Mouse (Mus musculus) testis, postnatal 14 days (tissue): ENCODE data around the gene Ryr3.
"Not testable (repeated sequence)": the region's sequence is repeated elsewhere in the genome, so short reads cannot be mapped to it uniquely, and the experiment has no call there.

Experiments
- DNase-seq: peaks from one replicate; pipeline ENCODE4 v3.0.0; 2021; ENCODE audit warnings: low spot score

The Ryr3 gene

DNA sequence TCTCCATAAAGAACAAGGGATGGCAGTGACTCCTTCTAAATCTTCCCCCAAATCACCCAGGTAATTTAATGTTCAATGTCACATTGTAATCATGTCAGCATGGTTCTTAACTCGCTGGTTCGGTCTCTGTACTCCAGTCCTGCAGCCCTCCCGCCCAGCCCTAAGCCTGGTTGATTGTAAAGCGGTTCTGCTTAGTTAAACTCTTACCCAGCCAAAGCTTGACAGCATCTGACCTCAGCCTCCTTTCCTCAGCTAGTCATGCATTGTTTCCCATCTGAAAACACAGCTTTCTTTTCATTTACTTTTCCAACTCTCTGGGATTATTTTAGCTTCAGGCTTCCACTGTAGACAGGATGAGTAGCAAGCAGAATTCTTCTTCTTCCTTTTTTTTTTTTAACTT lies 121.7 kb downstream of the Ryr3 start:
- no peak for DNase-seq

DNA sequence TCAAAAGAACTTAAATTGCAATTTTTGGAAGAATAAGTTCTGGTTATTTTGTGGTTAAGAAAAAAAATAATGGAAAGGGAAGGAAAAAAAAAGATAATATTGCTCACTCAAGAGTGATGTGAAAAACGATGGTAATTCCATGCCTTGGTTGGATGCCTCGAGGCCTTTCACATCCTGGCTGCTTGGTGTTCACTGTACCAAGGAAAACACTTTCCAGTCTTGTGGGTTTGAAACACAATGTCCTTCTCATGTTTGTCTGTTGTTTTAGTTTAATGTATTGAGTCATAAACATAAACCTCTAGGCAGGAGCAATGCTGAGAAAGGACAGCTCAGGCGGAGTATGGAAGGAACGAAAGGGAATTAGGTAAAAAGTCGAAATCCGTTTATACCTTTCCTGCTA lies 122.8 kb downstream of the Ryr3 start:
- DNase-seq, result no peak

GRCm38 (mm10) chr2:113092756-113093155 lies 124.1 kb downstream of the Ryr3 start:
- no peak for DNase-seq

GRCm38 (mm10) chr2:113091316-113091715 lies 125.6 kb downstream of the Ryr3 start:
- not testable (repeated sequence) for DNase-seq

GRCm38 (mm10) chr2:113076396-113076795 lies 140.5 kb downstream of the Ryr3 start:
- DNase-seq, result no peak

DNA sequence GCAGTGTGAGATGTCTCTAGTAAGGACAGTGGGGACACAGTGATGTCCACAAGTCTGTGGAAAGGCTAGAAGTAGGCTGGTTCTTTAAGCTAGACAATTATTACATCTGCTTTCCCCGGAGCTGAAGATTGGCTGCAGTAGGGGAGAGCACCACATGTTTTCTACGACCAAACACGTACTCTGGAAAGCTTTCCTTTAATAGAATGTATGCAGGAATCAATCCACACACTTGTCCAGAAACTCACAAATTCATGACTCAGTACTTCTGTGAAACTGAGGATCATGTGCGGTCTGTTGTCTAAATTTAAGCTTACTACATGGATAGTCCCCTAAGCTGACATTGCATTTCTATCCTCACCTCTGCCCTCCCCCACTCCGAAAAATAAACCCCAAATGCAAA lies 157.5 kb downstream of the Ryr3 start:
- no peak for DNase-seq

DNA sequence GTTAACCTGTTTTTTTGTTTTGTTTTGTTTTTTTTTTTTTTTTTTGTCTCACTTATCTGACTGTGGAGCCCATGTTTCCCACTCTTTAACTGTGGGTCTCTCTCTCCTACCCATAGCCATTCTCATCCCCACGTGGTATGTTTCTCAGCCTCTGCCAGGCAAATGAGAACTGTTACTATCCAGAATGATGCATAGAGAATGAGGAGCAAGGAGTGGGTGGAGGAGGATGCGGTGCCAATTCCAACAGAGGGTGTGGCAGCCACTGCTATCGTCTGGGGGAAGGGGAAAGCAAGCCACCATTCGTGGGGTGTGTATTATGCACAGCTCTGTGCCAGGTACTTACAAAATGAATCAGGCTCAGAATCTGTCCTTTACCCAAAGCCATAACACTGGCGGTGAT lies 158.0 kb downstream of the Ryr3 start:
- no peak for DNase-seq

DNA sequence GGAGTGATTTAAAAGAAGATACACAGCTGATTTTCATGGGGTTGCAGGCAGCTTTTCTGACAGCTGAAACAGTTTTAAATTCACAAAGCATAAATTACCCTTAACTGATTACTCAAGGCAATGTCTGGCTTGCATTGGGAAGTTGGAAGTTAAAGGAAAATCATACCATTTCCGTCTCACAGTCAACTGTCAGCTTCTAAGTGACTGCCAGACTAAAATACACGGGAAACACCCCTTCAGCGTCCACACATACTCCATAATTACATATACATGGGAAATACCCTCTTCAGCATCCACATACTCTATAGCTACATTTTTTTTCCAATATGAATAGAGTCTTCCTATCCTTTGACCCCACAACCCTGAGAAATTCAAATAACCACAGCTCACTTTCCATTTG lies 158.8 kb downstream of the Ryr3 start:
- DNase-seq, result no peak

DNA sequence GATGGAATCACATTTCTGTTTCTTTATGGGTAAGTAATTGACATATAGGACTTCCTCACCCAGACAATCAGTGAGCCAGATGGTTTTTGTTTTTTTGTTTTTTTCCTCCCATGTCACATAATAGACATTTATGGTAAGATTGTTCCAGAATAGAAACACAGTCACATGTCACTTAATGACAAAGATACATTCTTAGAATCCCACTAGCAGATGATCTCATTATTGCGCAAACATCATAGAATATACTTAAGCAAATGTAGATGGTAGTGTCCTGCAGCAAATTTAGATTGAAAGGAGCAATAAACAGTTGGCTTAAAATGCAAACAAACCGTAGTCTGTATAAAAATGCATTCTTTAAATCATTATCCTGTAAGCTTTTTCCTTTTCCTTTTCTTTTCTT lies 161.3 kb downstream of the Ryr3 start:
- DNase-seq, result no peak

GRCm38 (mm10) chr2:113049831-113050230 lies 167.1 kb downstream of the Ryr3 start:
- no peak for DNase-seq

DNA sequence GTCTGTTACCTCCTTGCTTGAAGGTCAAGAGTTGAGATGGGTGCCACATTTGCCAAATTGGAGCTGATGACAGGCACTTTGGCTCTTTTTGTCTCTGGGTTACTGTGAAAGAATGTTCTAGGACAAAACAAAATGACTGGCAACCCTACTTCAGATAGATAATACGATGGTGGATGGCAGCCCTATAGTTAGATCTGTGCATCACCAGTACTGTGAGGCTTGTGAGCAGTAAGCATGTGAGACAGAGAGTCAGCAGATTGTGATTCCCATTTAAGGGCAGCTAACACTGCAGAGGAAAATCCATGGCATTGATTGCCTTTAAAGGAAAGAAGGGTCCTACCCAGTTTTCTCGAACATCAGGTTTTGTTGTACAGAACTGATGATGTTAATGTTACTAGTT lies 180.3 kb downstream of the Ryr3 start:
- no peak for DNase-seq

DNA sequence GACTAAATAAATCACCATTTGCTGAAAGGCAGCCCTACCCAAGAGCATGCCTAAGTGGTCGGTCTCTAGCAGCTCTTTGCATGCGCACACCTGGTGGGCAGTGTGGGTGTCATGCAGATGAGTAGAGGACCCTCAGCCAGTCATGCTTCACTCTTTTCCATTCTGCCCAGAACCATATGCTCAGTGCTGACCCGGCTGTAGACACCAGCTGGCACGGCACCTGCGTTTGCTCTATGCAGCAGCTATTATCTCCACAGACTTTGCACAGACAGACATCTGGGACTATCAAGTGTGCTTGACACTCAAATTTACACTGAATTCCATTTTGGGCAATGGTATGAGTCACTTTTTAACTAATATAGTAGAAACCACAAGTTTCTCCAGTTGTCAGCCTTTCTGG lies 186.2 kb downstream of the Ryr3 start:
- no peak for DNase-seq

GRCm38 (mm10) chr2:113019896-113020295 lies 197.0 kb downstream of the Ryr3 start:
- DNase-seq, result no peak

DNA sequence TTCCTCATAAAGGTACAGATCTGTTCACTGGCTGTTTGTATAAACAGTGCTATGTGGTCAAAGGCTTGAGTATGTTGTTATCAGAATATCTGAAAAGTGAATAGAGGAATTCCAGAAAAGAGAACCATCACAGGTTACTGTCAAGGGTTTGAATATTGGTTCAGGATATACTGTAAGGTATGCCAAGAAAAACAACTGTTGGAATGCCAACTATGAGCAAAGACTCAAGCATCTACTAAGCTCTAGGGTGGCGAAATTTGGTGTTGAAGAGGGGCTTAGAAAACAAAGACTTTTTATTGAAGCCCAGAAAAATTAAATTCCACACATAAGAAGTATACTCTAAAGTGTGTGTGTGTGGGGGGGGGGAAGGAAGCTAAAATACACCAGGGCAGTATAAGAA lies 198.6 kb downstream of the Ryr3 start:
- no peak for DNase-seq

DNA sequence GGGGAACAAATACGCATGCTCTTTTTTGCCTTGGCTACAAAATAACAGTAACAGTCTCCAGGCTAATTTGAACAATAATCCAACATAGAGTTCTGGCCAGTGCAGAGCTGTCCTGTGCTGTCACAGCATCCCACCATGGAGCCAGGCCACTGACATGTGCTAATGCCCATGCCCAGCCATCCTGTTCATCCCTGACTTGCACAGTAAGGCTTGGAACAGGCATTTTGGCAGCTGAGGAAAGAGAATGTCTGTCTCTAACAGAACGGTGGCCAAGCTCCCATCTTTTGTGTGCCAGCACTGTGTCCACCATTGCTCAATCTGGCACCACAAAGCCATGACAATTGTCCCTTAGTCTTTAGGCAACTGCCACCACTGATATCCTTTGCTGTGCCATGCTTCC lies 200.7 kb downstream of the Ryr3 start:
- DNase-seq, result no peak

DNA sequence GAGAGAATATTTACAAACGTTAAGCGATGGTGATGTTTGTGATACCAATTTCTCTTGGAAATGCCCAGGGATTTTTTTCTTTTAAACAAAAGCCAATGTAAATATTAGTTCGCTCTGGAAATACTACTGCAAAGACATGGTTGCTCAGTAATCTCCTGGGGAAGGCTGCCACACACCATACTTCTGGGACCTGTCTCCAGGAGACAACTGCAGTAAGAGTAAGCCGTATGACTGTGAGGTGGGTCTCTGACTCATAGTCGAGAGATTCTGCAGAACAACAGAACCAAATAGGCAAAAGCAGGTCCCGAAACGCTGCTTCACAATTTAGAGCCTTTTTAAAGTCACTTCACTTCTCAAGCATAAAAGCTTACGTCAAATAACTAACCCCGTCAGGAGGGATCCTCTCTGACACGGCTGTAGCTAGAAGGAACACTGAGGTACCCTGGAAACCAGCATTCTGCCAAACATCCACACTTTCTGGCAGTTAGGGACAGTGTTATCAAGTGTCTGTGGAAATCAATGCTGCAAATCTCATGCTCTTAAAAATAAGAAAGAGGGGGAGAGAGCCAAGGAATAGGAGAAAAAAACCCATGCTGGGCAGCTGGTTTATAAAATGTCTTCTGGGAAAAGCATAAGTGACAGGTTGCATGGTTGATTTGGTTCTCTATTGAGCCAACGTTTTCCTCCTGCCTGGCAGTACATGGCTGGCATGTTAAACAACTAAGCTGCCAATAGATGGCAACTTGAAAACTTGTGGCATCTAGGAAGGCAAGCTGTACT lies 207.7 kb downstream of the Ryr3 start:
- DNase-seq, result no peak

- no peak for DNase-seq
These were observed 218.4 kb downstream of the Ryr3 start for GRCm38 (mm10) chr2:112998498-112998897.

DNA sequence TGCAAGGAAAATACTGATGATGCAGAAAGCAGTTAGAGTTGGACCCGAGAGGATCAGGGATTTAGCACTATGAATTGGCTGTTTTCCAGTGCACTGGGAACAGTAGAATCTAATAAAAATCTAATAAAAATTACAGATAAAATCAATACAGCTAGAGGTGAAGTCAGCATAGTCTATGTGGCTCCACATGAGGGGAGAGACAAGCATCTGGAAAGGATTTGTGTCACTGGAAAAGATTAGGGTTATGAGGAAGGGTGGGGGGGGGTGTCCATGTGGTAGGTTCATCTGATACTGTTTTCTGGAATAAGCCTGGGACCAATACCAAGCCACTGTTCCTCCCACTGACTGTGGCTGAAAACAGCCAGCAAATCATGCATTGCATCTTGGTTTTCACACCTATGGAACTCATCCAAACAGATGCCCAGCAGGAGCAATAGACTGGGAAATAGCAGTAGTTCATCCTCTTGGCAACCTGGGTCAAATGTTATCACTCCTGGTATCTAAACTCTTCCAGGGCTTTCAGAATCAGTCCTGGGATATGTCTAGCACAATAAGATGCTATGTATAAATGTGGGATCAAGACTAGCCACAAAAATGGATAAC lies 233.9 kb downstream of the Ryr3 start:
- DNase-seq, result no peak

- DNase-seq, result no peak
These were observed 249.9 kb downstream of the Ryr3 start for GRCm38 (mm10) chr2:112966807-112967625.

GRCm38 (mm10) chr2:112948931-112949330 lies 268.0 kb downstream of the Ryr3 start:
- DNase-seq, result no peak

GRCm38 (mm10) chr2:112931776-112932175 lies 285.1 kb downstream of the Ryr3 start:
- no peak for DNase-seq

DNA sequence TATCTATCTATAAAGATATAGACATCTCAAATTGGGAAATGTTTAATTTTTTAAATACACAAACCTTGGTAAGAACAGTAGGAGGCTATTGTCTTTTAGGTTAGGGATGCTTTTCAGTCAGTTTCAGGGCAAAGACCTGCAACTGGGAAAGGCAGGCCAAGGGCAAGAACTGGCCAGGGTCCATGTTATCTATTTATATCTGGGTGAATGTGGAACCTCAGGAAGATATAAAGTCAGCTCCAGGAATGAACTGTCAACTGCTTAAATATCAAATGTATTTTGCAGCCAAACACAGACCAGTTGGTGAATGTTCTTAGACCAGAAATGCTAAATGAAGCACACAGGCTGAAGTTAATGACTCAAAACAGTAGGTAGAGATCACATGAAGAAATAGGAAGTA lies 303.1 kb downstream of the Ryr3 start:
- no peak for DNase-seq

DNA sequence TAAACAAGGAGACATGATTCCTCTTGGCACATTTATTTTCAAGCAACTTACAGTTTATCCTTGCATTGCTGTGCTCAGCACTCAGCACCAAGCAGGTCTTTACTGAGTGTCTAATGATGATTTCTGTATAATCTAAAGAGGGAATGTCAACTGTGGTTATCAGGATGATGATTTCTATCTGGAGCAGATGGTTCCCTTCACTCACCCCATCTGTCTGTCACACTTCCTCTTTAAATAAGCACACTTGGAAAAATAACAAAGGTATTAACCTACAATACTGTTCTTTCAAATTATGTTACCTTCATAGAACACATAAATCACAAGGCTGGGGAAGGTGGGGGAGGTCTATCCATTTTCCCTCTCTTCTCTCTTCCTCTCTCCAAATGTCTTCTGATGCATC lies 304.3 kb downstream of the Ryr3 start:
- DNase-seq, result no peak
